Mouse (Mus musculus) MEL (cell line): ENCODE measurements at regions not wholly inside any gene's neighbourhood (a gene's known extent, or its start where the extent isn't known, plus 50 kb on each side); places are given as distances from the start of the nearest gene placed in this dataset.

Experiments used
- BHLHE40 ChIP-seq: IDR thresholded peaks from 2 replicates; pipeline ENCODE4 v1.6.1; 2012; ENCODE audit warnings: low read depth, mild to moderate bottlenecking, inconsistent platforms, low read length, improper control_type of control experiment, borderline replicate concordance
- CHD2 ChIP-seq: IDR thresholded peaks from 2 replicates; pipeline ENCODE4 v1.6.1; 2011; ENCODE audit warnings: low read length, improper control_type of control experiment
- CTCF ChIP-seq, 3 experiments: IDR thresholded peaks in 2 of 3; conservative IDR thresholded peaks in 1 of 3; 2 replicates each; pipeline ENCODE4 v1.5.1; 2011 to 2012; ENCODE audit warnings: low read length in 3 of 3, low read depth in 2 of 3, mild to moderate bottlenecking in 2 of 3, improper control_type of control experiment in 1 of 3, inconsistent platforms in 1 of 3, mixed read lengths in 1 of 3, moderate library complexity in 1 of 3; ENCODE audit not compliant: control insufficient read depth in 1 of 3, insufficient read depth in 1 of 3, poor library complexity in 1 of 3, severe bottlenecking in 1 of 3
- E2F4 ChIP-seq: IDR thresholded peaks from 2 replicates; pipeline ENCODE4 v1.6.1; 2011; ENCODE audit warnings: low read depth, low read length, improper control_type of control experiment, borderline replicate concordance
- EP300 ChIP-seq, 2 experiments: IDR thresholded peaks; 2 replicates each; pipeline ENCODE4 v1.6.1; 2011; ENCODE audit warnings: improper control_type of control experiment in 2 of 2, low read length in 2 of 2, low read depth in 1 of 2, mild to moderate bottlenecking in 1 of 2
- MEF2A ChIP-seq: IDR thresholded peaks from 2 replicates; pipeline ENCODE4 v1.6.1; 2014; ENCODE audit warnings: low read depth, mild to moderate bottlenecking, inconsistent platforms, low read length, improper control_type of control experiment; ENCODE audit not compliant: poor library complexity, insufficient replicate concordance, severe bottlenecking; ENCODE audit errors: extremely low read depth
- NRF1 ChIP-seq: IDR thresholded peaks from 2 replicates; pipeline ENCODE4 v1.6.1; 2014; ENCODE audit warnings: low read depth, mild to moderate bottlenecking, inconsistent platforms, low read length, improper control_type of control experiment, moderate library complexity; ENCODE audit not compliant: poor library complexity, insufficient read depth, severe bottlenecking
- POLR2A ChIP-seq, 2 experiments: IDR thresholded peaks; 2 replicates each; pipeline ENCODE4 v1.6.1; 2011 to 2012; ENCODE audit warnings: low read length in 2 of 2, mild to moderate bottlenecking in 2 of 2, control low read depth in 1 of 2, improper control_type of control experiment in 1 of 2, low read depth in 1 of 2, moderate library complexity in 1 of 2; ENCODE audit not compliant: control insufficient read depth in 1 of 2, insufficient read depth in 1 of 2, poor library complexity in 1 of 2
- POLR2AphosphoS2 ChIP-seq: IDR thresholded peaks from 2 replicates; pipeline ENCODE4 v1.6.1; 2011; ENCODE audit warnings: low read length, improper control_type of control experiment
- ZMIZ1 ChIP-seq: IDR thresholded peaks from 2 replicates; pipeline ENCODE4 v1.6.1; 2012; ENCODE audit warnings: low read depth, mild to moderate bottlenecking, inconsistent platforms, low read length, improper control_type of control experiment, moderate library complexity

DNA sequence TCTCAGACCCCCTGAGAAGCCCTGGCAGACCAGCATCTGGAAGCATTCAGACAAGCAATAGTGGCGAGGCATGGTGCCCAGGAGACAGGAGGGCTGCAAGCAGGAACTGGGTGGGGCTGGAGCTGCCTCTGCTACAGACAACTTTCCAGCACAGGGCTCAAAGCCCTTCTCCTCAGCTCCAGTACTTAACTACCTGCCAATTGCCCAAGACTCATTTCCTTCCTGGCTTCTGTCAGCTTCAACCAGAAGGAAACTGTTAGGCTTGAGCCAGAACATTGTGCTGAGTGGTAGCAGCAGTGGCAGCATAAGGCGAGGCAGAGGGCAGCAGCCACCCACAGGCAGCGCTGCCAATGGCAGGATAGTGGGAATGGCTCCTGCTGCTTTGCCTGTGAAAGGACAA lies 193.1 kb upstream of the Nabp1 start:
- TF ChIP-seq CTCF (IDR thresholded peaks at IDR 0.05 in 2 of 3, conservative IDR thresholded peaks at IDR 0.05 in 1 of 3; ENCODE audit: control insufficient read depth in 1 of 3, insufficient read depth in 1 of 3, low read depth in 2 of 3, low read length in 3 of 3, poor library complexity in 1 of 3, severe bottlenecking in 1 of 3) (no peak), E2F4 (no peak), BHLHE40 (no peak), ZMIZ1 (no peak), POLR2AphosphoS2 (no peak), CHD2 (no peak), NRF1 (no peak), POLR2A (IDR thresholded peaks at IDR 0.05; ENCODE audit: control insufficient read depth in 1 of 2, insufficient read depth in 1 of 2, low read depth in 1 of 2, low read length in 2 of 2, poor library complexity in 1 of 2) (no peak), EP300 (IDR thresholded peaks at IDR 0.05; ENCODE audit: low read depth in 1 of 2, low read length in 2 of 2) (no peak), MEF2A (no peak)
